Mouse (Mus musculus) hindbrain, postnatal 0 days (tissue): ENCODE data around the gene Zfp827. TPM values are rescaled to one million over a fixed set of nuclear protein-coding genes. Genes with fewer than 3 reads are reported as not detected.
A peak's percentile ranks its signal among the peaks of the same experiment; 100 is the strongest.
"Not testable (repeated sequence)": the region's sequence is repeated elsewhere in the genome, so short reads cannot be mapped to it uniquely, and the experiment has no call there.

Source experiments
- ATAC-seq: fragments of 200-750 bp; cut with Nextera tagmentation; 2 replicates; pipeline ENCODE4 v1.8.0; 2017; ENCODE audit warnings: mild to moderate bottlenecking, moderate TSS enrichment, moderate library complexity
- DNase-seq: peaks from one replicate; pipeline ENCODE4 v3.0.0-alpha.2; 2015; ENCODE audit warnings: low spot score
- H3K27ac ChIP-seq: fragments of 300-500 bp; sonication (generic); 2 replicates; pipeline ENCODE4 v1.5.1; 2014; ENCODE audit warnings: mild to moderate bottlenecking
- H3K27me3 ChIP-seq: fragments of 300-500 bp; sonication (generic); 2 replicates; pipeline ENCODE4 v1.6.1; 2014; ENCODE audit warnings: low read length, mixed read lengths; ENCODE audit not compliant: insufficient read depth
- H3K36me3 ChIP-seq: fragments of 300-500 bp; sonication (generic); 2 replicates; pipeline ENCODE4 v1.6.1; 2014; ENCODE audit warnings: low read length, mixed read lengths; ENCODE audit not compliant: insufficient read depth
- H3K4me1 ChIP-seq: fragments of 300-500 bp; sonication (generic); 2 replicates; pipeline ENCODE4 v1.6.1; 2014; ENCODE audit warnings: antibody characterized with exemption, low read length, mixed read lengths; ENCODE audit not compliant: insufficient read depth
- H3K4me2 ChIP-seq: fragments of 300-500 bp; sonication (generic); 2 replicates; pipeline ENCODE4 v1.6.1; 2014; ENCODE audit warnings: low read depth, mild to moderate bottlenecking, low read length, moderate library complexity, mixed read lengths
- H3K4me3 ChIP-seq: fragments of 300-500 bp; sonication (generic); 2 replicates; pipeline ENCODE4 v1.5.1; 2014; ENCODE audit warnings: low read length
- H3K9ac ChIP-seq: fragments of 300-500 bp; sonication (generic); replicated peaks from 2 replicates; pipeline ENCODE4 v1.6.1; 2014; ENCODE audit warnings: mild to moderate bottlenecking, low read length, moderate library complexity, mixed read lengths
- H3K9me3 ChIP-seq: fragments of 300-500 bp; sonication (generic); 2 replicates; pipeline ENCODE4 v1.6.1; 2016; ENCODE audit warnings: low read length, mixed read lengths
- CTCF ChIP-seq: IDR thresholded peaks from 2 replicates; pipeline ENCODE4 v1.5.1; 2016; ENCODE audit warnings: antibody characterized with exemption, control low read depth, low read depth
- WGBS: fragments of 180-500 bp; shearing (Covaris S2); extraction: QIAGEN DNeasy Blood & Tissue Kit; methylation state at CpG from one replicate; pipeline ENCODE4 v1.1.7; 2014; 5-methylcytosine and 5-hydroxymethylcytosine counted together
- polyA plus RNA-seq: library from polyadenylated mRNA; unstranded; fragments of >200 nt; fragmentation: Nextera tagmentation; extraction: Ambion mirVana; gene quantifications from 2 replicates; pipeline ENCODE4 v1.2.1, GENCODE M21; 2015
- total RNA-seq: library from RNA; depleted of rRNA; stranded (reverse); fragments of >200 nt; gene quantifications from 2 replicates; pipeline ENCODE4 v1.2.3, GENCODE M21; 2014

Gene Zfp827
- total and polyA plus RNA-seq, 2 experiments from 2014 or later: 6.8 to 33.0 TPM

GRCm38 (mm10) chr8:79116436-79116835 is 88.2 kb downstream of the Zfp827 start:
- WGBS: 86% methylated on average over 7 of the region's 7 CpGs
- Histone ChIP-seq H3K27ac (no peak overlapping the region), H3K36me3 (peaks cover 7% of the 10 kb centered on the region), H3K4me3 (no peak overlapping the region), H3K9ac (no peak overlapping the region), H3K4me2 (no peak overlapping the region), H3K4me1 (no peaks in the 10 kb centered on the region), H3K9me3 (no peaks in the 10 kb centered on the region), H3K27me3 (no peaks in the 10 kb centered on the region)
- ATAC-seq (no peak), DNase-seq (no peak)
- TF ChIP-seq CTCF: no peak

GRCm38 (mm10) chr8:79117711-79118110 is 89.5 kb downstream of the Zfp827 start:
- ATAC-seq: no peak
- peaks cover 11% of the 10 kb centered on the region; the same call in 1 of the 2 replicates for H3K36me3 ChIP-seq
- H3K4me3 ChIP-seq: no peak overlapping the region
- no peak for TF ChIP-seq CTCF
- no peak for DNase-seq
- no peaks in the 10 kb centered on the region for H3K27me3 ChIP-seq
- no peak overlapping the region for H3K4me2 ChIP-seq
- WGBS: 94% methylated on average over 7 of the region's 7 CpGs
- H3K27ac ChIP-seq: no peak overlapping the region
- no peaks in the 10 kb centered on the region for H3K4me1 ChIP-seq
- no peaks in the 10 kb centered on the region for H3K9me3 ChIP-seq
- no peak overlapping the region for H3K9ac ChIP-seq

- 86% methylated on average over 1 of the region's 1 CpGs for WGBS
- DNase-seq (no peak), ATAC-seq (no peak)
- H3K36me3 ChIP-seq: peaks cover 11% of the 10 kb centered on the region; the same call in 1 of the 2 replicates
- no peak for TF ChIP-seq CTCF
- H3K4me2 ChIP-seq: no peak overlapping the region
- H3K27me3 ChIP-seq: no peaks in the 10 kb centered on the region
- H3K9me3 ChIP-seq: no peaks in the 10 kb centered on the region
- H3K4me1 ChIP-seq: no peaks in the 10 kb centered on the region
- H3K4me3 ChIP-seq: no peak overlapping the region
- no peak overlapping the region for H3K9ac ChIP-seq
- no peak overlapping the region for H3K27ac ChIP-seq
These were observed 93.4 kb downstream of the Zfp827 start for GRCm38 (mm10) chr8:79121614-79122013.

- Histone ChIP-seq H3K27me3 (no peaks in the 10 kb centered on the region), H3K9me3 (no peaks in the 10 kb centered on the region), H3K9ac (no peak overlapping the region), H3K36me3 (peaks cover 11% of the 10 kb centered on the region; the same call in 1 of the 2 replicates), H3K27ac (no peak overlapping the region), H3K4me2 (no peak overlapping the region), H3K4me1 (no peaks in the 10 kb centered on the region), H3K4me3 (no peak overlapping the region)
- ATAC-seq: no peak
- 80% methylated on average over 4 of the region's 4 CpGs for WGBS
- DNase-seq: no peak
- no peak for TF ChIP-seq CTCF
These were observed 96.0 kb downstream of the Zfp827 start for GRCm38 (mm10) chr8:79124231-79124630.

- no peaks in the 10 kb centered on the region; the same call in 1 of the 2 replicates for H3K36me3 ChIP-seq
- no peak overlapping the region for H3K4me2 ChIP-seq
- no peaks in the 10 kb centered on the region for H3K27me3 ChIP-seq
- H3K9ac ChIP-seq: no peak overlapping the region
- H3K27ac ChIP-seq: no peak overlapping the region
- TF ChIP-seq CTCF: no peak
- WGBS: 38% methylated on average over 7 of the region's 7 CpGs
- ATAC-seq: peak; percentile 84
- DNase-seq: peak; percentile 55
- no peaks in the 10 kb centered on the region for H3K4me1 ChIP-seq
- no peak overlapping the region for H3K4me3 ChIP-seq
- H3K9me3 ChIP-seq: no peaks in the 10 kb centered on the region
These were observed 99.1 kb downstream of the Zfp827 start for GRCm38 (mm10) chr8:79127211-79127816.

GRCm38 (mm10) chr8:79128534-79128933 is 100.3 kb downstream of the Zfp827 start:
- not testable (repeated sequence) for H3K4me2 ChIP-seq, H3K4me1 ChIP-seq, H3K27ac ChIP-seq, H3K4me3 ChIP-seq, DNase-seq, ATAC-seq, H3K36me3 ChIP-seq, H3K27me3 ChIP-seq, H3K9ac ChIP-seq, H3K9me3 ChIP-seq
- WGBS: 95% methylated on average over 4 of the region's 4 CpGs

- H3K36me3 ChIP-seq: peaks cover 7% of the 10 kb centered on the region; the same call in 1 of the 2 replicates
These were observed 111.4 kb downstream of the Zfp827 start for GRCm38 (mm10) chr8:79139614-79140013.

More at GRCm38 (mm10) chr8:79139614-79140013, 111.4 kb downstream of the Zfp827 start:
- H3K27ac ChIP-seq: no peak overlapping the region
- no peaks in the 10 kb centered on the region for H3K4me1 ChIP-seq
- 97% methylated on average over 4 of the region's 4 CpGs for WGBS
- no peak overlapping the region for H3K4me2 ChIP-seq
- no peaks in the 10 kb centered on the region for H3K9me3 ChIP-seq
- ATAC-seq (no peak), DNase-seq (no peak)
- H3K27me3 ChIP-seq: no peaks in the 10 kb centered on the region
- H3K4me3 ChIP-seq: no peak overlapping the region
- no peak overlapping the region for H3K9ac ChIP-seq
- TF ChIP-seq CTCF: no peak
